Mouse (Mus musculus): ENCODE data around the gene Sostdc1. TPM values are rescaled to one million over a fixed set of nuclear protein-coding genes. Genes with fewer than 3 reads are reported as not detected.

Sostdc1 gene
- polyA plus RNA-seq, 1 experiment from 2014 or later, result 0.59 TPM

DNA sequence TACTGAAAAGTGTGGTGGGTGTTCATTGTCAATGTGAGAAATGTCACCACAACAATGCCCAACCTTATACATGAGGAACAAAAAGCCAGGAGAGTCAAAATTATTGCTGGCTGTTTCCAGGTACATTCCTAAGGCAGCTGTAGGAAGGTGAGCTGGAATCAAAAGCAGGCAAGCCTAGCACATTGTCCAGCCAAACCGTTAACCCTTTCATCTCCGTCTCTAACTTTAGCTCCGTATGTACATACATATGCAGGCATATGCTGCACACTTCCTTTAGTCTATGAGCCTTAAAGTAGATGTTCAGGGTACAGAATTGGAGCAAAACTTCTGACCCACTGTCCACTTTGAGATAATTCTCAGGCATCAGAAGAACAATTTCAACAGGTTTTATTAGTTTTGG is 1.6 kb downstream of the Sostdc1 start:
- Histone ChIP-seq H3K4me2 (no peak overlapping the region), H3K27ac (ENCODE audit: poor library complexity, severe bottlenecking) (no peak overlapping the region), H3K9me3 (replicated peaks) (no peaks in the 10 kb centered on the region), H3K4me1 (replicated peaks) (0 out of 2 replicates have a peak, but pooled peaks cover 2% of the 10 kb centered on the region), H3K9ac (no peak overlapping the region), H3K27me3 (replicated peaks) (0 out of 2 replicates have a peak, but pooled peaks cover 5% of the 10 kb centered on the region), H3K36me3 (no peaks in the 10 kb centered on the region), H3K4me3 (no peak overlapping the region)
- no peak for ATAC-seq (ENCODE audit: insufficient number of reproducible peaks, low FRiP score)
- WGBS, result 76% methylated on average over 3 of the region's 3 CpGs

DNA sequence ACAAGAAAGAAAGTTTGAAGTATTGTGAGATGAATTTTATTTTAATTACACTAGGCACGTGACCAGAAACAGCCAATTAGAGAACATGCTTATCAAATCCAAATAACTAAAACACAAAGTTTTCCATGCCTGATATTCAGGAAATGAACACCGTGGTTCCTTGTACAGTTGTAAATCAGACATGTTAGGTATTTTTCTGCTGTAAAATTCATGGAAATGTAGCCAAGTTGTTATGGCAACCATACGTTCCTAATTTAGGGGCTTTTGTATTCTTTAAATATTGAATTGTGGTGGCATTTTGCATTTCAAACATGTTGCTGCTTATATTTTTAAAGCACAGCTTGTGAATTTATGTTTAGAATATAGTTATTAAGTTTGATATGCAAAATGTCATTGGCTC is 2.1 kb downstream of the Sostdc1 start:
- 77% methylated on average over 3 of the region's 3 CpGs for WGBS

GRCm38 (mm10) chr12:36317036-36317819 is 3.3 kb downstream of the Sostdc1 start:
- 0 out of 2 replicates have a peak, but pooled peaks cover 2% of the 10 kb centered on the region for H3K4me1 ChIP-seq (replicated peaks)
- no peak overlapping the region for H3K27ac ChIP-seq (ENCODE audit: poor library complexity, severe bottlenecking)
- no peaks in the 10 kb centered on the region for H3K9me3 ChIP-seq (replicated peaks)
- ATAC-seq (ENCODE audit: insufficient number of reproducible peaks, low FRiP score), result 0 out of 2 replicates have a peak, but pooled peaks have one; percentile 71
- 0 out of 2 replicates have a peak, but pooled peaks cover 5% of the 10 kb centered on the region for H3K27me3 ChIP-seq (replicated peaks)
- H3K36me3 ChIP-seq, result no peaks in the 10 kb centered on the region
- peak overlapping the region; percentile 90 for H3K4me2 ChIP-seq
- H3K4me3 ChIP-seq, result peak overlapping the region; percentile 53
- peak overlapping the region; percentile 62 for H3K9ac ChIP-seq
- whole genome bisulfite sequencing, result 4% methylated on average over 30 of the region's 30 CpGs

More for the DNA sequence above, 2.1 kb downstream of the Sostdc1 start:
- H3K4me2 ChIP-seq, result no peak overlapping the region
- ATAC-seq (ENCODE audit: insufficient number of reproducible peaks, low FRiP score), result no peak
- H3K4me1 ChIP-seq (replicated peaks), result 0 out of 2 replicates have a peak, but pooled peaks cover 2% of the 10 kb centered on the region
- H3K4me3 ChIP-seq, result no peak overlapping the region
- H3K9me3 ChIP-seq (replicated peaks), result no peaks in the 10 kb centered on the region
- H3K36me3 ChIP-seq, result no peaks in the 10 kb centered on the region
- 0 out of 2 replicates have a peak, but pooled peaks cover 5% of the 10 kb centered on the region for H3K27me3 ChIP-seq (replicated peaks)
- H3K9ac ChIP-seq, result no peak overlapping the region
- H3K27ac ChIP-seq (ENCODE audit: poor library complexity, severe bottlenecking), result no peak overlapping the region

GRCm38 (mm10) chr12:36317820-36318135 is 3.8 kb downstream of the Sostdc1 start:
- H3K4me1 ChIP-seq (replicated peaks), result 0 out of 2 replicates have a peak, but pooled peaks cover 2% of the 10 kb centered on the region
- H3K9ac ChIP-seq, result no peak overlapping the region
- WGBS, result 27% methylated on average over 3 of the region's 3 CpGs
- H3K4me2 ChIP-seq, result peak overlapping the region; percentile 90
- no peaks in the 10 kb centered on the region for H3K9me3 ChIP-seq (replicated peaks)
- H3K36me3 ChIP-seq, result no peaks in the 10 kb centered on the region
- no peak overlapping the region for H3K4me3 ChIP-seq
- ATAC-seq (ENCODE audit: insufficient number of reproducible peaks, low FRiP score), result no peak
- H3K27me3 ChIP-seq (replicated peaks), result 0 out of 2 replicates have a peak, but pooled peaks cover 5% of the 10 kb centered on the region
- no peak overlapping the region for H3K27ac ChIP-seq (ENCODE audit: poor library complexity, severe bottlenecking)

GRCm38 (mm10) chr12:36326101-36326521 is 12.2 kb downstream of the Sostdc1 start:
- Histone ChIP-seq H3K9me3 (replicated peaks) (no peaks in the 10 kb centered on the region), H3K4me1 (replicated peaks) (no peaks in the 10 kb centered on the region), H3K4me2 (no peak overlapping the region), H3K27ac (ENCODE audit: poor library complexity, severe bottlenecking) (no peak overlapping the region), H3K4me3 (no peak overlapping the region), H3K36me3 (no peaks in the 10 kb centered on the region), H3K27me3 (replicated peaks) (no peaks in the 10 kb centered on the region), H3K9ac (no peak overlapping the region)
- ATAC-seq (ENCODE audit: insufficient number of reproducible peaks, low FRiP score), result no peak
- 79% methylated on average over 4 of the region's 4 CpGs for WGBS

DNA sequence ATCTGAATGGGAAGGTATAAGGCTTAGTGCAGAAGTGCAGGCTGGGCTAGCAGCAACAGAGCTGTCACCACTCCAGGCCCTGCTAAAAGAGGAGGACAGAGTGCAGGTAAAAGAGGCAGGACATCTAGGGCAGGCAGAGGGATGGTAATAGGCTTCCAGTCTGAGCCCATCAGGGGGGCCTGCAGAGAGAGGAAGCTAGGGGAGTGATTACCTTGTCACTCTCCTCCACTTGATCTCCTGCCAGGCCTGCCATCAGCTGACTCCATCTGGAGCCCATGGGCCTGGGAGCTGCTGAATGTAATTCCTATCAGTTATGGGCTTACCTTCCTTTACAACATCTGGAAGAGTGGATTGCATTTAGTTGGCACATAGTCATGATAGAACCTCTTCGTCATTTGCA is 18.7 kb downstream of the Sostdc1 start:
- no peak overlapping the region for H3K4me3 ChIP-seq

DNA sequence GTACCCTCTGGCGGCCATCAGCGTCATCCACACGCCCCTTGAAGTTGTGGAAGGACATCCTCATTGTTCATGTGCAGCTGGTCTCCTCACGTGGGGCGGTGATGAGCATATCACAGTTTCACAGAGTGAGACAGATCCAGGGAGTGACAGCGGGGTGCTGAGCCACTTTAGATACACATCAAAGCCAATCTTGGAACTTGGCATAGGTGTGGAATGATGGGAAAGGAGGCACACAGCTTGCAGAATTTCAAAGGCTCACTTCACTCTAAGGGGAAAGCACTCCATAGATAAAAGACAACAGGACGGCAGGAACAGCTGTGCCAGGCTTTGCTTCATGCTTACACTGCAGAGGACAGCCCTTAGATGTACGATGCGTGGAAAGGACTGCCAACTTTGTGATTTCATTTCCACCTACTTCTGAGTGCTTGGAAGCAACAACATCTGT is 19.9 kb downstream of the Sostdc1 start:
- ATAC-seq (ENCODE audit: insufficient number of reproducible peaks, low FRiP score), result no peak
- Histone ChIP-seq H3K9ac (no peak overlapping the region), H3K9me3 (replicated peaks) (no peaks in the 10 kb centered on the region), H3K4me1 (replicated peaks) (0 out of 2 replicates have a peak, but pooled peaks cover 2% of the 10 kb centered on the region), H3K27me3 (replicated peaks) (no peaks in the 10 kb centered on the region), H3K4me3 (no peak overlapping the region), H3K36me3 (no peaks in the 10 kb centered on the region), H3K4me2 (no peak overlapping the region), H3K27ac (ENCODE audit: poor library complexity, severe bottlenecking) (no peak overlapping the region)
- 47% methylated on average over 9 of the region's 9 CpGs for WGBS

More for the DNA sequence above, 18.7 kb downstream of the Sostdc1 start:
- no peak for ATAC-seq (ENCODE audit: insufficient number of reproducible peaks, low FRiP score)
- H3K27ac ChIP-seq (ENCODE audit: poor library complexity, severe bottlenecking), result no peak overlapping the region
- H3K4me1 ChIP-seq (replicated peaks), result 0 out of 2 replicates have a peak, but pooled peaks cover 2% of the 10 kb centered on the region
- no peaks in the 10 kb centered on the region for H3K27me3 ChIP-seq (replicated peaks)
- no peak overlapping the region for H3K9ac ChIP-seq
- no peak overlapping the region for H3K4me2 ChIP-seq
- WGBS, result 73% methylated on average over 1 of the region's 1 CpGs
- H3K36me3 ChIP-seq, result no peaks in the 10 kb centered on the region
- H3K9me3 ChIP-seq (replicated peaks), result no peaks in the 10 kb centered on the region

DNA sequence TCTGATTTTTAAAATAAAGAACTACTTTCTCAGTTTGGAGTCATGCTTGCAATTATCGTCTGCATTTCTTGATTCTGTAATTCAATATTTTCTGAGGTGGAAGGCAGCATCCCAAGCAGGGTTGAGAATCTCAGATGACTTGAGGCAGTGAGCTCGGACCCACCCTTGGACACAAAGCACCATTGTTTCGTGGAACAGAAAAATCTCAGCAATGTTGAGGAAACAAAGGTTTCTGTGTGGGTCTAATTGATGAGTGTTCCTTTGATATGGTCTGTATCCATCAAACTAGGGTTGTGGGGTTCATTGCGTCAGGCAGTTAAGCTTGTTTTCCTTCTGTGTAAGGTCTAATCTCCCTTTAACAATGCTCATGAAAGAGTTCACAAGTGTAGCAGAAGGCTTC is 30.2 kb downstream of the Sostdc1 start:
- H3K9me3 ChIP-seq (replicated peaks), result no peaks in the 10 kb centered on the region
- no peak overlapping the region for H3K27ac ChIP-seq (ENCODE audit: poor library complexity, severe bottlenecking)
- H3K4me2 ChIP-seq, result no peak overlapping the region
- no peak for ATAC-seq (ENCODE audit: insufficient number of reproducible peaks, low FRiP score)
- no peak overlapping the region for H3K4me3 ChIP-seq
- H3K9ac ChIP-seq, result no peak overlapping the region
- H3K27me3 ChIP-seq (replicated peaks), result no peaks in the 10 kb centered on the region
- no peaks in the 10 kb centered on the region for H3K4me1 ChIP-seq (replicated peaks)
- 62% methylated on average over 4 of the region's 4 CpGs for WGBS
- H3K36me3 ChIP-seq, result no peaks in the 10 kb centered on the region

DNA sequence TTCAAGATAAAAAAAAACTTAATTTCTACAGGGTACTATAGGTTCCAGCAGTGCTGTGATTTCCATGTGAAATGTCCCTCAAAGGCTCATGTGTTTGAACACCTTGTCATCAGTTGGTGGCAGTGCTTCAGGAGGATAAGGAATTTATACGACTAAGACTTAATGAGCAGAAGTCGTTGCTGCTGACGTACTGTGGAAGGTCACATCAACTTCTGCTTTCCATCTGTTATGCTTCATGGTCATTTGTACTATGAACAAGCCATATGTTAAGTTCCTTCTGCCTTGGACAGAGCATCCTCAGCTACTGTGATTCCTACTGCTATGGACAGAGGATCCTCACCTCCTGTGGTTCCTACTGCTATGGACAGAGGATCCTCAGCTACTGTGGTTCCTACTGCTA is 46.1 kb downstream of the Sostdc1 start:
- no peak for ATAC-seq (ENCODE audit: insufficient number of reproducible peaks, low FRiP score)

GRCm38 (mm10) chr12:36360693-36361092 is 46.8 kb downstream of the Sostdc1 start:
- Histone ChIP-seq H3K27ac (ENCODE audit: poor library complexity, severe bottlenecking) (no peak overlapping the region), H3K4me3 (no peak overlapping the region), H3K9ac (no peak overlapping the region), H3K4me2 (no peak overlapping the region), H3K36me3 (no peaks in the 10 kb centered on the region), H3K9me3 (replicated peaks) (no peaks in the 10 kb centered on the region), H3K27me3 (replicated peaks) (no peaks in the 10 kb centered on the region), H3K4me1 (replicated peaks) (no peaks in the 10 kb centered on the region)
- ATAC-seq (ENCODE audit: insufficient number of reproducible peaks, low FRiP score), result no peak
- WGBS, result 79% methylated on average over 5 of the region's 5 CpGs

More for the DNA sequence above, 46.1 kb downstream of the Sostdc1 start:
- Histone ChIP-seq H3K36me3 (no peaks in the 10 kb centered on the region), H3K4me3 (no peak overlapping the region), H3K4me1 (replicated peaks) (no peaks in the 10 kb centered on the region), H3K27me3 (replicated peaks) (no peaks in the 10 kb centered on the region), H3K9ac (no peak overlapping the region), H3K4me2 (no peak overlapping the region), H3K27ac (ENCODE audit: poor library complexity, severe bottlenecking) (no peak overlapping the region), H3K9me3 (replicated peaks) (no peaks in the 10 kb centered on the region)
- 84% methylated on average over 3 of the region's 3 CpGs for WGBS

DNA sequence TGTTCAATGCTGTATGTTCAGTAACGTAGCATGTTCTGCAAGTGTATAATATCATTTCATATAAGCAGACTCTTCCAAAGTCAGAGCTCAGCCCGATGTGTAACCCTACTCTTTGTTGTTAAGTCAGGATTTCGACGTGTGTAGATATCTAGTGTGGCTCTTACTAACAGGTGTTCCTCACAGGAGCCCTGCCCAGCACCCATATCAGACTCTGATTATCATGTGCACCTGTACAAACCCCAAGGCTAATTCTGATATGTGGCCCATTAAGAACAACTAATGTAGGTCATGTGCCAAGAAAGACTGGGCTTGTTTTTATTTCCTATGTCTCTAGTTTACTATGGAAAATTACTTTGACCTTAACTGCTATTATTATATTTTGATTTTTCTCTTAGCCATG is 50.1 kb downstream of the Sostdc1 start:
- Histone ChIP-seq H3K4me2 (no peak overlapping the region), H3K27ac (ENCODE audit: poor library complexity, severe bottlenecking) (no peak overlapping the region), H3K36me3 (no peaks in the 10 kb centered on the region), H3K27me3 (replicated peaks) (no peaks in the 10 kb centered on the region), H3K4me1 (replicated peaks) (no peaks in the 10 kb centered on the region), H3K4me3 (no peak overlapping the region), H3K9me3 (replicated peaks) (no peaks in the 10 kb centered on the region), H3K9ac (no peak overlapping the region)
- WGBS, result 89% methylated on average over 4 of the region's 4 CpGs
- ATAC-seq (ENCODE audit: insufficient number of reproducible peaks, low FRiP score), result no peak
